Mouse (Mus musculus): ENCODE measurements around the gene Mlec. TPM values are rescaled to one million over a fixed set of nuclear protein-coding genes. Genes with fewer than 3 reads are reported as not detected.

Mlec gene
- total RNA-seq, 2 experiments from 2014 or later: 216 to 235 TPM

DNA sequence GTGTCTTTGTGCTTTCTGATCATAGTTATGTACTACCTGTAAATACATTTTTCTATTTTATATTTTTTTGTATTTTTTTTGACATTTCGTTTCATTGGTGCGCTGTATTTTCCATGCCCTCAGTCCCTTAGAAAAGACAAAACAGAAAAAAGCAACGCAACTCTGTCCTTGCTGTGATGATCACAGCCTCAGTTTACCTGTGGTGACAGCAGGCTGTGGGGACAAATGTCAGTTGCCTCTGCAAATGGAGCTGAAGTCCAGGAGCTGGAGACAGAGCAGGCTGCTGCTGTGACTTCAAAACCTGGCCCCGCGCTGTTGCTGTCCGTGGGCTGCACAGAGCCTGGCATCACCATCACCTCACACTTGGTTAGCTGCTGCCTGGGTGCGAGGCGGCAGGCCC, 59.8 kb downstream of the Mlec start, which contains the start of gene Gm10401:
Gene Gm10401 (minus strand): TSS at position 101 of the 400 bp plus-strand sequence.
- intact Hi-C loops (cut with DNase I; ENCODE audit: low total_unique reads): no loop called here

More for the DNA sequence above, 59.8 kb downstream of the Mlec start, which contains the start of gene Gm10401:
- DNase-seq: no peak

Other genes with a start within 250 kb of the Mlec start
- gene Oasl1, start 234.9 kb downstream of the Mlec start, total RNA-seq (2021): not detected
- gene 2210016L21Rik, start 216.0 kb downstream of the Mlec start, total RNA-seq (2021): 10 to 100 TPM; 26.3 to 30.7 TPM
- gene Hnf1a, start 187.1 kb downstream of the Mlec start, total RNA-seq (2021): not detected
- gene Sppl3, start 147.0 kb downstream of the Mlec start, total RNA-seq (2021): 10 to 100 TPM; 24.5 to 28.6 TPM
- gene Gm10401, start 59.9 kb downstream of the Mlec start, total RNA-seq (2021): not detected
- 10 to 100 TPM; 58.1 to 67.2 TPM for gene Acads, start 38.8 kb downstream of the Mlec start, total RNA-seq (2021)
- gene Unc119b, start 23.2 kb downstream of the Mlec start, total RNA-seq (2021): 10 to 100 TPM; 12.2 to 12.7 TPM
- 1 to 10 TPM; 1.2 to 1.3 TPM for gene Cabp1, start 36.2 kb upstream of the Mlec start, total RNA-seq (2021)
- 10 to 100 TPM; 24.0 to 25.4 TPM for gene Pop5, start 77.7 kb upstream of the Mlec start, total RNA-seq (2021)
- gene Rnf10, start 114.7 kb upstream of the Mlec start, total RNA-seq (2021): 100 to 1,000 TPM; 238 to 257 TPM
- gene Coq5, start 121.5 kb upstream of the Mlec start, total RNA-seq (2021): 100 to 1,000 TPM in 1 of 2 experiments, 10 to 100 TPM in 1; 84.0 to 101 TPM
- 100 to 1,000 TPM in 1 of 2 experiments, 10 to 100 TPM in 1; 84.8 to 138 TPM for gene Dynll1, start 142.8 kb upstream of the Mlec start, total RNA-seq (2021)
- gene Srsf9, start 169.0 kb upstream of the Mlec start, total RNA-seq (2021): 10 to 100 TPM; 14.5 to 15.9 TPM
- gene Gatc, start 183.0 kb upstream of the Mlec start, total RNA-seq (2021): 10 to 100 TPM; 18.8 to 19.7 TPM
- 10 to 100 TPM; 12.4 to 15.2 TPM for gene Triap1, start 183.0 kb upstream of the Mlec start, total RNA-seq (2021)
- gene Cox6a1, start 190.8 kb upstream of the Mlec start, total RNA-seq (2021): 100 to 1,000 TPM; 105 to 114 TPM

All from gastrocnemius, postnatal 14 days (tissue).